Mouse (Mus musculus) ES-E14 (cell line): ENCODE data around the gene Ofd1.

Experiments
- CHD2 ChIP-seq: IDR thresholded peaks from 2 replicates; pipeline ENCODE4 v1.6.1; 2014; ENCODE audit warnings: mild to moderate bottlenecking, low read depth, low read length, inconsistent platforms
- HCFC1 ChIP-seq: IDR thresholded peaks from 2 replicates; pipeline ENCODE4 v1.6.1; 2012; ENCODE audit warnings: low read length, inconsistent platforms, borderline replicate concordance; ENCODE audit not compliant: insufficient read depth
- MAFK ChIP-seq: IDR thresholded peaks from 2 replicates; pipeline ENCODE4 v1.6.1; 2014; ENCODE audit warnings: mild to moderate bottlenecking, low read depth, low read length, inconsistent platforms; ENCODE audit not compliant: insufficient read depth
- ZC3H11A ChIP-seq: IDR thresholded peaks from 2 replicates; pipeline ENCODE4 v1.6.1; 2012; ENCODE audit warnings: low read depth, mild to moderate bottlenecking, inconsistent platforms, low read length, borderline replicate concordance
- ZNF384 ChIP-seq: IDR thresholded peaks from 2 replicates; pipeline ENCODE4 v1.6.1; 2012; ENCODE audit warnings: low read depth, low read length, inconsistent platforms

DNA sequence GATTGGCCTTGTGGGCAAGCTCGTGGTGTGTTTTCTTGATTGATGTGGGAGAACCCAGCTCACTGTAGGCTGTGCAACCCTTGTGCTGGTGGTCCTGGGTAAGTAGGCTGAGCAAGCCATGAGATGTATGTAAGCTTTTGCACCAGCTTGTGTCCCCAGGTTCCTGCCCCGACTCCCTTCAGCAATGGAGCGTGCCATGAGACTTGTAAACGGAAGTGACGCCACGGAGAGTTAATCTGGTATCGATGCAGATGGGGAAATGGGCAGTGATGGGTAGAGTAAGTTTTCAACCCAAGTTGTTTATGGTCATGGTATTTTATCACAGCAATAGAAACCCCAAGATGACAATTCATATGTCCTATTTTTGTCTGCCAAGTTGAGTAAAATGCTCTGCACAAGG, 27.8 kb upstream of the Ofd1 start:
- TF ChIP-seq HCFC1 (no peak), CHD2 (no peak), MAFK (no peak), ZNF384 (no peak), ZC3H11A (no peak)
